ENCODE assay signal across 15 mouse cellular contexts in genomic region chr16:87556320-87556719, GRCm38 (mm10). TPM values are rescaled to one million over a fixed set of nuclear protein-coding genes. Genes with fewer than 3 reads are reported as not detected.
"Had no signal": no experiment of that assay in that cellular context is flagged by ENCODE, and none has a peak within 500 bp of the region (broad histone marks: within the 10 kb centered on the region; RNA-seq: fewer than 3 reads in every experiment).

No protein-coding gene starts in this region.

- H3K9me3 ChIP-seq: limb, embryonic 12.5 days; liver, embryonic 13.5 days; midbrain, embryonic 13.5 days had no signal

- H3K27ac ChIP-seq: limb, embryonic 12.5 days; liver, embryonic 13.5 days; midbrain, embryonic 13.5 days had no signal

- H3K36me3 ChIP-seq: limb, embryonic 12.5 days; liver, embryonic 13.5 days; midbrain, embryonic 13.5 days had no signal

- ATAC-seq: liver, postnatal 0 days; midbrain, embryonic 13.5 days had no signal

- H3K4me3 ChIP-seq: limb, embryonic 12.5 days; liver, embryonic 13.5 days; midbrain, embryonic 13.5 days had no signal

- H3K27me3 ChIP-seq: limb, embryonic 12.5 days; liver, embryonic 13.5 days; midbrain, embryonic 13.5 days had no signal

- H3K4me2 ChIP-seq: limb, embryonic 12.5 days; liver, embryonic 13.5 days; midbrain, embryonic 13.5 days had no signal

- H3K9ac ChIP-seq: limb, embryonic 12.5 days; liver, embryonic 13.5 days; liver, postnatal 0 days; midbrain, embryonic 13.5 days had no signal

- DNase-seq: kidney, adult 8-10 months; kidney, postnatal 25 days; layer of hippocampus, adult 9-11 months; layer of hippocampus, postnatal 36 days; liver; liver, embryonic 13.5 days; liver, postnatal 0 days; right cerebral cortex, adult 18-20 months; right cerebral cortex, postnatal 25 days; thymus, postnatal 4 days had no signal

- H3K4me1 ChIP-seq: limb, embryonic 12.5 days; liver, embryonic 13.5 days; midbrain, embryonic 13.5 days had no signal

RNA-seq across cellular contexts. Expression of gene Map3k7cl, which starts 3.2 kb away (rescaled TPM):
- total RNA-seq: megakaryocyte progenitor cell, adult 5-6 weeks had no signal
- polyA plus RNA-seq: limb, embryonic 12.5 days; liver, embryonic 13.5 days; liver, postnatal 0 days; midbrain, embryonic 13.5 days; midbrain, postnatal 0 days; neural tube, embryonic 14.5 days had no signal
